Mouse (Mus musculus): Measurements from ENCODE around the gene Gm21992. TPM values are rescaled to one million over a fixed set of nuclear protein-coding genes. Genes with fewer than 3 reads are reported as not detected.
"Not testable (repeated sequence)": the region's sequence is repeated elsewhere in the genome, so short reads cannot be mapped to it uniquely, and the experiment has no call there.

Gene Gm21992
- total RNA-seq, 2 experiments from 2014 or later = 20.7 to 22.3 TPM

DNA sequence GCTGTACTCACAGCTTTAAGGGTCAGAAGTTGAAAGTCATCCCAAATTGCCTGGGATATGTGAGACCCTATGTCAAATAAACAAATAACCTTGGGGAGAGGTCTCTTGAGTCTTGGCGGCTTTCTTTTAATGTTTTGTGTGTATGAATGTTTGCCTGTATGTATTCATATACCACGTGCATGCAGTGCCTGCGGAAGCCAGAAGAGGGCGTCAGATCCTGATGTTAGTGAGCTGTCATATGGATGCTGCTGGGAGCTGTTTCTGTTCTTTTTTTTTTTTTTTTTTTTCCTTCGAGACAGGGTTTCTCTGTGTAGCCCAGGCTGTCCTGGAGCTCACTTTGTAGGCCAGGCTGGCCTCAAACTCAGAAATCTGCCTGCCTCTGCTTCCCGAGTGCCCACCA lies 1.6 kb upstream of the Gm21992 start:
- DNase-seq (ENCODE audit: low spot score in 2 of 2) = no peak

DNA sequence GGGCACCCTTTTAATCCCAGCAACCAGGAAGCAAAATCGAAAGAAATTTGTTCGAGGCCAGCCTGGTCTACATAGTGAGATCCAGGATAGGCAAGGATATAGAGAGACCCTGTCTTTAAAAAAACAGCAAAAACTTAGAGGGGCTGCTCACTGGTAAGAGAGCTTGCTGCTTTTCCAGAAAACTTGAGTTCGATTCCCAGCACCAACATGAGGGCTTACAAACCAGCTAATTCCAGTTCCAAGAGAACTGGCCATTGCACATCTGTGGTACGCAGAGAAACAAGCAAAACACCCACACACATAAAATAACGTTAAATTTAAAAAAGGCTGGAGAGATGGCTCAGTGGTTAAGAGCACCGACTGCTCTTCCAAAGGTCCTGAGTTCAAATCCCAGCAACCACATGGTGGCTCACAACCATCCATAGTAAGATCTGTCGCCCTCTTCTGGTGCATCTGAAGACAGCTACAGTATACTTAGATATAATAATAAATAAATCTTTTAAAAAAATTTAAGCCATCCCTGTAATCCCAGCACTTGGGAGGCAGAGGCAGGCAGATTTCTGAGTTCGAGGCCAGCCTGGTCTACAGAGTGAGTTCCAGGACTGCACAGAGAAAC lies 1.0 kb upstream of the Gm21992 start:
- not testable (repeated sequence) for DNase-seq (ENCODE audit: low spot score in 2 of 2)

DNA sequence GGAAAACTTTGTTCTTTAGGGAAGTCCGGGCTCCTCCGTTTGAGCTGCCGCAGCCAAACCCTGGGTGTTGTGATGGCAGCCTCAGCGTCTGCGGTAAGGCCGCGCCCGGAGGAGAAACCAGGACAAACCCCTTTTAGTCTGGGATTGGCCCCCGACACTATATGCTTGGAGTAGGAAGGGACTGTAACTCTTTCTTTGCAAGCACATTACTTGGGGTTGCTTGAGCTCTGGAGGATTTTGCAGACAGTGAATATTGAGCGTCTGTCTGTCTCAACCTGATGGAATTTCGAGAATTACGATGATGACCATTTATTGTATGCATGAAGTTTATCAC lies 464 bp upstream of the Gm21992 start:
- DNase-seq (ENCODE audit: low spot score in 2 of 2) = no peak

DNA sequence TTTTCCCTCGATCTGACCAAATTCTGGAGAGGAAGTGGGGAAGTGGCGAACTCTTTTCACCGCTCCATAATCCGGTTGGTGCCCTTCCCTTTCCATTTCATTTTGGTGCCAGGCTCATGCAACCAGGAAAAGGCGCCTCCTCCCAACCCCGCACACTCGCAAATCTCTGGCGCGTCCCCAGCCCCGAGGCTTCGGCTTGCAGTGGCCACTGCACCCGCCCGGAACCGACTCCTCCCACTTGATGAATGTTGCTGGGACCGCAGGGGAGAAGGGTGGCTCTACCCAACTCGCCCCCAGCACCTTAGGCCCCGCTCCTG lies 708 bp downstream of the Gm21992 start:
- no peak for DNase-seq (ENCODE audit: low spot score in 2 of 2)

DNA sequence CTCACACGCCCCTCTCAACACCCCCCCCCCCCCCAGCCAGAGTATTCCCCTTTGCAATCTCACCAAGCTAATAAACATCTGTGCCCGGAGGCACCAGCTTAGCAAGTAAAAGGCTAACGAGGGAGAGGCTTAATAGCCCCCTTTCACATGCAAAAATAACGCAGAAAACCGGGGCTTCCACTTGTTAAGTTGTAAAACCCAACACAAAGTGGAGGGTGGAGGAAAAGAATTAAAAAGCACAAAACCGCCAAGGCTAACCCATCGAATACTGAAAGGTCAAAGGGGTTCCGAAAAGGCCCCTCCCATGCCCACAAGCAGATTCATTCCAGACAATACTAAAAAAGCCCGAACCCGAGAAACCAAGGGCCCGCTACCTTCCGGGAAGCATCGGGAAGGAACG lies 1.1 kb downstream of the Gm21992 start:
- no peak for DNase-seq (ENCODE audit: low spot score in 2 of 2)

DNA sequence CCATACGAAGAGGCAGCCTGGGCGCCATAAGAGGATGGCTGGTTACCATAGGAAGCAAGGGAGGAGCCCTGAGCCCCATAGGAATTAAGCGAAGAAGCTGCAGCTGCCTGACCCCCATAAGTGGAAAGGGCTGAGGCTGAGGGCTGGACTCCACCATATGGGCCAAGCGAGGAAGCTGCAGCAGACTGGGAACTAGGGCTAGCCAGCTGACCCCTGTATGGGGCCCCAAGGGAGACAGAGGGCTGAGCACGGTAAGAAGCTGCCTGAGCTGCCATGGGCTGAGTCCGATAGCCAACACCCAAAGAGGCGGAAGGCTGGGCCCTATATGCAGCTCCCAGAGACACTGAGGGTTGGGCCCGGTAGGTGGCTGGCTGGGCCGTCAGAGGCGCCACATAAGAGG lies 8.1 kb downstream of the Gm21992 start:
- DNase-seq (ENCODE audit: low spot score in 2 of 2) = no peak

DNA sequence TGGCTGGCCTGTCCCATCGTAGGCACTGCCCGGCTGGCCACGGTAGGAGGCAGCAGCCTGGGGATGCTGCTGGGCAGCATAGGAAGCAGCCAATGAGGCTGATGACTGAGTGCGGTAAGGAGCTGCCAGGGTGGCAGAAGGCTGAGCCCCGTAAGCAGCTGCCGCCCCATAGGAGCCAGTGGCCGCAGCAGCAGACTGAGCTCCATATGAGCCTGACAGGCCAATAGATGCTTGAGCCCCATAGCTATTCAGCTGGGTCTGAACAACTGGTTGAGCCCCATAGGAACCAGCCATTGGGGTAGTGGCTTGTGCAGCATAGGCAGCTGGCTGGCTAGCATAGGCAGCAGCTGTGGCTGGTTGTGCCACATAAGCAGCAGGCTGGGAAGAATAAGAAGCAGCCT lies 8.7 kb downstream of the Gm21992 start:
- peak; percentile 17 to 34 for DNase-seq (ENCODE audit: low spot score in 2 of 2)

DNA sequence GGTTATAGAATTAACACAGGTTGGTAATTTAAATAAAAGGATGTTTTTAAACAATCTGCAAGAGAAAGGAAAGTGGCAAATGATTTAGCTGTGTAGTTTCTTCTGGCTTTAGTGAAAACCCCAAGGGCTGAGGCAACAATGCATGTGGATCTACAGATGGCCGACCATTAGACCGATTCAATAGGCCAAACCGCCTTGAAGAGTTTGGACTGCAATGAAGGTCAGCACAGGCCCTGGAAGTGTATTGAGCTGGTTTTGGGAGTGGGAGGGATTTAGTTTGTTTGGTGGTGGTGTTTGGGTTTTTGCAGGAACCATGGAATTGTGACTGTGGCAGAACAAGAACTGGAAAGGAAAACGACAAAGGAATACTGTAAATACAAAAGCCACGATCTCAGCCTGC lies 12.3 kb downstream of the Gm21992 start:
- no peak for DNase-seq (ENCODE audit: low spot score in 2 of 2)

DNA sequence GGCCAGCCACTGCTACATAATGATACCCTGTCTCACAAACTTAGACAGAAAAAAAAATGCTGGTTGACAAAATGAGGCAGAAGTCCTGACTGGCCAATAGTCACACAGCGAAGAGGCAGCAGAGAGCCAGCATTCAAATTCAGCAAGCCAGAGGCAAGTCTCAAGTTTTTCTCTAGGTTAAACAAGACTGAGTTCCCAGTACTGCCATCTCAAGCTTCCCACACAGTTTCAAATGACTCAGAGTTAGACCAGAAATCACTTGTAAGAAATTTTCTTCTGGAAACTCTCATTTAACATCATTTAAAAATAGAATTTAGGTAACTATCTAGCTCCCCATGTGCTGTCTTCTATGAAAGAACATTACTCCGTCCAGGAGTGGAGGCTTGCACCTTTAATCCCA lies 13.6 kb downstream of the Gm21992 start:
- DNase-seq (ENCODE audit: low spot score in 2 of 2) = no peak

DNA sequence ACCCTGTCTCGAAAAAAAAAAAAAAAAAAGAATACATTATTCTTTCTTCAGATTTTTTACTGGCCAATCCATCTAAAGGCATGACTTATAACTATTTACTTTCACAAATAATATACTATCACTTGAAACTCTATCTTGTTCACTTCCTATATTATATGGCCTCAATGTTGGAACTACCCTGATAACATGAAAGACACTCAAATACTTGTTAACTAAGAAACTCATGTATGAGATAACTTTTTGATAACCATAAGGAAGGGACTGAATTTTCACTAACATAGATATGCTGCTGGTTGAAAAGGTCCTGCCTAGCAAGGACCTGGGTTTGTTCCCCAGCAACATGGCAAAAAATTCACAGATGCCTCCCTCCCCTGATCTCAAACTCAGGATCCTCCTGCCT lies 15.5 kb downstream of the Gm21992 start:
- DNase-seq (ENCODE audit: low spot score in 2 of 2) = no peak

DNA sequence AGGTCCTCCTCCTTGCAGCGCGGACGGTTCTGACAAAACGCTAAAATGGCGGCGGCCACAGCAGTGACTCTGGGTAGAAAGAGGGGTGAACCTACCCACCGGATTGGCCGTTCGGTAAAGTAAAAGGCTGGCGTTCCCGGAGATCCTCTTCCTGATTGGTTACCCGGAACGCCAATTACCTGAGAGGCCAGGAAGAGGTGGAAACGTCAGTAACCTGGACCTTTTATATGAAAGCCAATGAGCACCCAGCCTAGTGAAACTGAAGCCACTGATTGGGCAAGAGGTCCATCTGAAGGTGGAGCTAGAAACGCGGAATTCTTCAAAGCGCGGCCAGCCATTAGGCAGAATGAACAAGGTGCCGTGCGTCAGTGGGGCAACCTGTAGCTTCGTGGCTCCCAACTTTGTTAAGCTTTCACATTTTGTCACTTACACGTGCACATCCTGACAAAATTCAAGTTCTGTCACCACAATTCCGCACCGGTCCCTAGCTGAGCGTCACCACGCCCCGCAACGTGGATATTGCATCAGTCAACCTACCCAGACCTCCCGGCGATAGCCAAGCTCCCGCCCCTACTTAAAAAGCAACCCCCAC lies 17.5 kb downstream of the Gm21992 start, which contains the start of gene Rbm4:
Gene Rbm4 (minus strand): TSS at position 71 of the 592 bp plus-strand sequence.
- peak; percentile 97 to 98 for DNase-seq (ENCODE audit: low spot score in 2 of 2)

DNA sequence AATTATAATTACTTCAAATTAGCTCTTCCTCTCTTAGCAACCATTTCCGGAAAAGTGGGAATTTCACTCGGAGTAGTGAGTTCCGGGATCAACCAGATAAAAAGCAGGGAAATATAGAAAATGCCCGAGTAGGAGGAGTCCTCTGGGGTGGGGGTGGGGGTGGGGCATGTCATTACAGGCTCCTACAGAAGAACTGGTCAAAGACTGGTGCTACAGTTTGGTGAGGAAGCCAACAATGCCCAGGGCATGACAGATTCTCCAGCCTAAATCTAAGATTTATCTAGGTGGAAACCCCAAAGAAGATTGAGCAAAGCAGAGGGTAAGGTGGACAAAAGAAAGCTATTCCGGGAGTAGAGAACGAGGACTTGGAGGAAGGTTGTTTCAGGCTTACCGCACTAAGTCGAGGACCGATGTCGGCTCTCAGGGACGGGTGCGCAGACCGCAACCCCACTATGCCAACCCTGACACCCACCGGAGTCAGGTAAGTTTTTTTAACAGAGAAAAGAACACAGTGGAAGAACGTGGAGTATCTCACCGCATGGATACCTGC lies 18.1 kb downstream of the Gm21992 start:
- no peak for DNase-seq (ENCODE audit: low spot score in 2 of 2)

DNA sequence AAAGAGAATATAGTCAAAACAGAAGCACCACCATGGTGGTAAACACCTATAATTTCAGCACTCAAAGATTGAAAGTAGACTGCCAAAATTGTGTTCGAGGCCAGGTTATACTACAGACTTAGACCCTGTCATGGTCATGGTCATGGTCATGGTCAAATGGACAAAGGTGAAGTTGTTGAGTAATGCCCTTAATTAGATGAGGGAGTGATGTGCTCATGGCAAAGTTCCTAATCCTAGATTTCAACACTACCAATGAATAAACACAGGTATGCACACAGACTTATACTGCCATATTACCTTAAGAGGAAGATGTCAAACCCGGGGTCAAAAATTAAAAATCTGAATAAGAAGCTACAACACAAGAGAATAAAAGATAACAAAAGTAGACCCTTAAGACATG lies 25.1 kb downstream of the Gm21992 start:
- DNase-seq (ENCODE audit: low spot score in 2 of 2) = no peak

DNA sequence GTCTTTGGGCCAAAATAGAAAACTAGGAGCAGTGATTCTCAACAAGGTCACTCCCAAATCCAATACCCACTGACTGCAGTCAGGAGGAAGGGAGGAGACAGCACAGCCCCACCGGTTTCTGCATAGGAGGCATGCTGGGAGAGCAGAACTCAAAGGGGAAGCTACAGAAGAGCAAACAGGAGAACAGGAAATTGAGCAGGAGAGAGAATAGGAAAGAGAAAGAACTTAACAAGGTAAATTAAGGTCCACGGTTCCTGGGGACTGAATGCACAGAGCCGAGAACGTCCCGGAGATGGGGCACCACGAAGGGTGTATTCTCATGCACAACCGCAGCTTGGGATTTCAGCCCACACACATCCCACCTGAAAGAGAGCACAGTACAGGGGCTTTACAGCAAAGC lies 26.2 kb downstream of the Gm21992 start:
- no peak for DNase-seq (ENCODE audit: low spot score in 2 of 2)

DNA sequence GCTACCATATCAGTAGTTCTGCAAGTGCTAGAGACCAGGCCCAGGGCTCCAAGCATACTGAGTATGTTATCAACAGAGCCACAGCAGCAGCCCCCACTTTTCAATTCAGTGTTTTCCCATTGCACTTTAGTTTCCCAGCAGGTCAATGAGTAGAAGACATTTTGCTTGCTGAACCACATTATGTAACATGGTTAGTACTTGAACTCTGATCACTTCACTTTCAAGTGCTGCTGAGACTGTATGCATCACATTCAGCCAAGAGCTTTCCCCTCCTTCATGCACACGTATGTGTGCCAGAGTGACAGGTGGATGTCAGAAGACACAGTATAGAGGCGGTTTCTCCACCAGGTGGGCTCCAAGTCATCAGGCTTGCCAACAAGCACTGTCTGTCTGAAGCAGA lies 28.5 kb downstream of the Gm21992 start:
- DNase-seq (ENCODE audit: low spot score in 2 of 2) = no peak

DNA sequence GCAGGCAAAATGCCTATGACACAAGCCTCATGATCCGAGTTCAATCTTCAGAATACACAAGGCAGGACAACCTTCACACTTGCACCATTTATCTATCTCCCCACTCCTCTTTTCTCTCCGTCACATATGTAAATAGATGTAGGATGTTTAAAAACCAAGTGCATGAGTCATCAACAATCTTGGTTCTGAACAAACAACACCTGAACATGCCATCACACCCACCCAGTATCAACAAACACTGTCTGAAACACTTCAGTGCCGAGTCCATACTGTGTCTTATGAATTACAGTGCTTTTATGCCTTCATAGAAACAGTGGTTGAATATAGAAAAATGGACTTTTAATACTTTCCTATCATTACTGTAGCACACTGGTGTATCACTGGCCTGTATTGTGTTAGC lies 38.6 kb downstream of the Gm21992 start:
- no peak for DNase-seq (ENCODE audit: low spot score in 2 of 2)

DNA sequence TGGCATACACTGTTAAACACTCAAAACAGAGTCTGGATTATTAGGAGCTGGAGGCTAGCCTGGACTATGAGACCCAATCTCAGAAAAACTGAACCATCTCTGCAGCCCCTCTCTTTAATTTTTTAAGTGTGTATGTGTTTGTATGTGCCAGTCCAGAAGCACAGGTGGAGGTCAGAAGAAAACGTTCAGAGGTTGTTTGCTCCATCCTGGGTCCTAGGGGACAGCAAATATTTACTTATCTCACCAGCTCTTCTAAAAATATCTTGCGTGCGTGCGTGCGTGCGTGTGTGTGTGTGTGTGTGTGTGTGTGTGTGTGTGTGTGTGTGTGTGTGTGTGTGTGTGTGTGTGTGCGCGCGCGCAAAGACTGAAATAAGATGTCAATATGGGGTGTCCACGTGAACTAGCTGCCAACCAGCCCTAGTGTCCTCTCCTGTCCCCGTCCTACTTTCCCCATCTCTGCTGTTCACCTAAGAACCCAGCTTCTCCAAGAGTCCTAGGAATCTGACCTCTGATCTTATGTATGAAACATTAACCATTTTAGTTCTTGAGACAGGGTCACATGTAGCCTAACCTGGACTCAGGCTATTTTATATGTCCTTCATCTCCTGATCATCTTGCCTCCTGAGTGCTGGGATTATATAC lies 43.8 kb downstream of the Gm21992 start:
- DNase-seq (ENCODE audit: low spot score in 2 of 2) = no peak

DNA sequence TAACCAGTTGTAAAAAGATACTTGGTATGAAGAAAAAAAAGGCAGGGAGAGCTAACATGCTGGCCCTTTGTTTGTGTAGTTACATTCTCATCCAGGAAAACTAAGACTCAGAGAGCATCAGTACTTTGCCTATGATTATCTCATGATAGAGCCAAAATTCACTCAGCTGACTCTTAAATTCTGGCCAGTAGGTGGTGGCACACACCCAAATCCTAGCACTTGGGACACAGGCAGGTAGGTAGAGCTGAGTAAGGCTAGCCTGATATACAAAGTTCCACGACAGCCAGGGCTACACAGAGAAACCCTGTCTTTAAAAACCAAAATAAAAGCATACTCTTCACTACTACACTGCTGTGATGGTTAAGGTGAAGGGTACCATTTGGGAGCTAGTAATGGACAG lies 48.5 kb downstream of the Gm21992 start:
- DNase-seq (ENCODE audit: low spot score in 2 of 2) = no peak

DNA sequence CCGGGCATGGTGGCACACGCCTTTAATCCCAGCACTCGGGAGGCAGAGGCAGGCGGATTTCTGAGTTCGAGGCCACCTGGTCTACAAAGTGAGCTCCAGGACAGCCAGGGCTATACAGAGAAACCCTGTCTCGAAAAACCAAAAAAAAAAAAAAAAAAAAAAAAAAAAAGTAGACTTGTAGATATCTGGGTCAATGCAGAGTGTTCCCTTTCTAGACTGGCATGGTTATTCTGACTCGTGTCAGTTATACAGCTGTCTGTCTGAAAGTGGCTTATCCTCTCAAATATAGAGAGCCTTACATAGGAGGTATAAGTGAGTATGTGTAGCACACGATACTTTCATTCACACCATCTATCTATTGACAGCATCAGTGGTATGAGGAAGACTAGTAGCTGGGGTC lies 50.9 kb downstream of the Gm21992 start:
- DNase-seq (ENCODE audit: low spot score in 2 of 2) = not testable (repeated sequence)

DNA sequence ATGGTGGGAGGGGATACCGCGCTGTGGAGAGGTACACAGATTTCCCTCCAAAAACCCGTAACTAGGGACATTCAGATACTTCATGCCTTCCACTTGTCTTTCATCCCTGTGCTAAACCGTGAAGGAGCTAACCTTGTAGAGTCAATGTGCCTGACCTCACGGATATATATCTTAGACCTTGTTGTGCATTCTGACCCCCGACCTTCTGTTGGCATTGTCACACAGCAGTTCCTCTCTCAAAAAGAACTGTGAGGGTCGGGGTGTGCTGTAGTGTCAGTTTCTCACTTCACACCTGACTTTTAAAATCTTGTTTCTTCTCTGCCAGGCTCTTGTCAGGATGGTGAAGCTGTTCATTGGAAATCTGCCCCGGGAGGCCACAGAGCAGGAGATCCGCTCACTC lies 54.5 kb downstream of the Gm21992 start:
- DNase-seq (ENCODE audit: low spot score in 2 of 2) = no peak

DNA sequence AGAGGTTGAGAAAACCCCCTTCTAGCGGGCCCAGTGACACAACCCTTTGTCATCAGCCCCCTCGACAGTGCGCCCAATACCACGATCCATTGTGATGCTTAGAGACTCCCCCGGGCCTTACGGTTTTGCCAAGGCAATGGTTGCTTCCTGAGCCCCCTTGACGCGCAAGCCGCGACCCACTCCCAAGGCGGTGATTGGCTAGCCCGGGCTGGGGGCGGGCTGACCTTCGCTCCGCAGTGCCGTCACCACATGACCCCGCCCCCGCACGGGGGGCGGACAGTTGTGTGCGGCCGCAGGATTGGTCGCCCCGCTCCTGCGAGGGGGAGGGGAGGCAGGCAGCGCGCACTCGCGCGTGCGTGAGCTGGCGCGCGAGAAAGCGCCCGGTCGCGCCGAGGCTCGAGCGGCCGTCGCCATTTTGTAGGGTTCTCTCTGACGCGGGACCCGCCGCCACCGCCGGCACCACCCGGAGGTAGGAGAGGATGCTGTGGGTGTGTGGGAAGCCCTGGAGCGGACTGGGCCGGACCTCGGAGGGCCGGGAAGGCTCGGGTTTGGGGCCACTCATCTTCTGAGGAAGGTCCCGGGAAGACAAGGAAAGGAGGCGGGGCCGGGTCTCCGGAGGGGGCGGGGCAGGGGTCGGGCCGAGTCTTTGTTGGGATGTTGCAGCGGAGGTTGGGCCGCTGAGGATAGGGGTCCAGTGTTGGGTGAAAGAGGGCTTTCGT lies 55.1 kb downstream of the Gm21992 start, which contains the start of gene Rbm4b:
Gene Rbm4b (plus strand): TSS at position 305 of the 719 bp plus-strand sequence.
- DNase-seq (ENCODE audit: low spot score in 2 of 2) = peak; percentile 97 to 99

DNA sequence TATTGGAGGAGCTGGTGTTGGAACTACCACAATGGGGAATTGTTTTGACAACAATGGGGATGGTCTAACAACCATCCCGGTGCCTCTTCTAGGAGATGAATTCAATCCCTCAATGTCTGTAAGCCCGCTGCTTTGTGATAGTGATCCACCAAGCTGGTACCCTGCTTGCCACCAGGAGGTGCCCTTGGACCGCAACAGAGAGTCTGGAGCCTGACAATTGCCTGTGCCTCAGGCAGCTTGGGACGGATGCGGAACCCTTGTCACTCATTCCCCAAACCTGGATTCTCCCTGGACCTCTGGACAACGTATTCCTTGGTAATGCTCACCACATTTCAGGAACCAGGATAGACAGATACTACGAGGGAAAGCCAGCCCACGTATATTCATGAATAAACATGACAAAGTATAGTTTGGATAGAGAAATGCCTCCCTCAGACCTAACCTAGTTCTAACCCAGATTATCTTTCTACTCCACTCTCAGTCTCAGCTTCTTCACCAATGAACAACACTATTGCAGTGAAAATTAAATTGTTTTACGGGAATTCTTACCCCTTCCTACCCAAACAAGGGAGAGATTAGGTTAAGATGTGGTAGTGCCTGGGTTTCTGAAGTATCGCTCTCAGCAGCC lies 55.7 kb downstream of the Gm21992 start:
- DNase-seq (ENCODE audit: low spot score in 2 of 2) = peak; percentile 91 to 93

All from layer of hippocampus, postnatal 10 days (tissue).